Mouse (Mus musculus): ENCODE measurements around the gene Slc29a2. TPM values are rescaled to one million over a fixed set of nuclear protein-coding genes. Genes with fewer than 3 reads are reported as not detected.

Gene Slc29a2
- total RNA-seq, 2 experiments from 2014 or later = 4.1 to 5.3 TPM

Other genes starting within 250 kb of the Slc29a2 start
- gene Rbm4, start 230.0 kb upstream of the Slc29a2 start, total RNA-seq (2021) = 10 to 100 TPM; 31.4 to 34.8 TPM
- gene Gm21992, start 212.2 kb upstream of the Slc29a2 start, total RNA-seq (2021) = 10 to 100 TPM in 1 of 2 experiments, 1 to 10 TPM in 1; 6.8 to 12.7 TPM
- 10 to 100 TPM in 1 of 2 experiments, 1 to 10 TPM in 1; 8.0 to 10.5 TPM for gene Rbm14, start 212.2 kb upstream of the Slc29a2 start, total RNA-seq (2021)
- gene Ccs, start 184.5 kb upstream of the Slc29a2 start, total RNA-seq (2021) = 10 to 100 TPM; 20.0 to 24.1 TPM
- gene Ccdc87, start 184.5 kb upstream of the Slc29a2 start, total RNA-seq (2021) = not detected
- gene Ctsf, start 168.7 kb upstream of the Slc29a2 start, total RNA-seq (2021) = 10 to 100 TPM; 26.6 to 30.1 TPM
- gene Actn3, start 146.0 kb upstream of the Slc29a2 start, total RNA-seq (2021) = 1,000 to 10,000 TPM; 7,595 to 9,342 TPM
- gene Zdhhc24, start 145.2 kb upstream of the Slc29a2 start, total RNA-seq (2021) = 1 to 10 TPM; 2.0 to 2.3 TPM
- gene Bbs1, start 117.2 kb upstream of the Slc29a2 start, total RNA-seq (2021) = 1 to 10 TPM; 1.7 to 2.0 TPM
- gene Dpp3, start 95.6 kb upstream of the Slc29a2 start, total RNA-seq (2021) = 10 to 100 TPM; 13.2 to 14.2 TPM
- gene Peli3, start 80.7 kb upstream of the Slc29a2 start, total RNA-seq (2021) = 1 to 10 TPM; 2.4 to 2.7 TPM
- 10 to 100 TPM; 64.6 to 66.7 TPM for gene Mrpl11, start 61.7 kb upstream of the Slc29a2 start, total RNA-seq (2021)
- gene Npas4, start 33.5 kb upstream of the Slc29a2 start, total RNA-seq (2021) = not detected
- gene B4gat1, start 15.0 kb downstream of the Slc29a2 start, total RNA-seq (2021) = 10 to 100 TPM; 18.7 to 23.2 TPM
- gene AC124502.3, start 15.0 kb downstream of the Slc29a2 start, total RNA-seq (2021) = 1 to 10 TPM in 1 of 2 experiments, under 1 TPM in 1; 0.50 to 1.2 TPM
- 10 to 100 TPM; 14.8 to 15.3 TPM for gene Brms1, start 17.5 kb downstream of the Slc29a2 start, total RNA-seq (2021)
- 1 to 10 TPM in 1 of 2 experiments, under 1 TPM in 1; 0.71 to 1.2 TPM for gene Rin1, start 26.6 kb downstream of the Slc29a2 start, total RNA-seq (2021)
- gene Cd248, start 44.2 kb downstream of the Slc29a2 start, total RNA-seq (2021) = 10 to 100 TPM in 1 of 2 experiments, 1 to 10 TPM in 1; 6.3 to 11.8 TPM
- under 1 TPM in 1 of 2 experiments, not detected in 1; 0.18 TPM for gene Tmem151a, start 61.7 kb downstream of the Slc29a2 start, total RNA-seq (2021)
- gene Yif1a, start 64.7 kb downstream of the Slc29a2 start, total RNA-seq (2021) = 10 to 100 TPM; 45.1 to 47.0 TPM
- not detected for gene Cnih2, start 74.7 kb downstream of the Slc29a2 start, total RNA-seq (2021)
- 100 to 1,000 TPM; 117 to 118 TPM for gene Rab1b, start 83.2 kb downstream of the Slc29a2 start, total RNA-seq (2021)
- 10 to 100 TPM; 58.6 to 61.0 TPM for gene Klc2, start 94.7 kb downstream of the Slc29a2 start, total RNA-seq (2021)
- gene Pacs1, start 249.3 kb downstream of the Slc29a2 start, total RNA-seq (2021) = 1 to 10 TPM; 6.5 to 8.2 TPM

Data from gastrocnemius, adult 18-20 months (tissue).